Mouse (Mus musculus): Measurements from ENCODE around the gene Slc28a1.

Gene Slc28a1

DNA sequence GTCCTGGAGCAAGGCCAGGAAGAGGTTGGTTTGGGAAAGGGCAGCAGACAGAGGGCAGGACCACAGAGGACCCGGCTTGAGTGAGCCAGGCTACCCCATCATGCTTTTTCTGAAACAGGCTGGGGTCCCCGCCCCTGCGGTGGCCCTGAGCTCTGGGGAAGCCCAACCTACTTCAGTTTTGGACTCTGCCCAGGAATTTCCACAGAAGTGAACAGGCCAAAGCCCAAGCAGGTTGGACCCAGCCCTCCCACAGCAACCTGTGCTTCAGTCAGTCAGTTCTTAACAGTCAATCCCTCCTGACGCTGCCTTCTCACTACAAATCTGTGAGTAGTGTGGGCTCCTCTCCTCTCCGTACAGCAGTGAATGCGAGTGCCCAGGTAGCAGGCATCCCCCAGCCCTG, at the start of gene Slc28a1:
Gene Slc28a1, plus strand, starts transcription at position 245 of the 400 bp plus-strand sequence.
- no peak for DNase-seq (ENCODE audit: low spot score)

- DNase-seq (ENCODE audit: low spot score) = no peak
These were observed 47.9 kb upstream of the Slc28a1 start for GRCm38 (mm10) chr7:81066714-81067113.

DNA sequence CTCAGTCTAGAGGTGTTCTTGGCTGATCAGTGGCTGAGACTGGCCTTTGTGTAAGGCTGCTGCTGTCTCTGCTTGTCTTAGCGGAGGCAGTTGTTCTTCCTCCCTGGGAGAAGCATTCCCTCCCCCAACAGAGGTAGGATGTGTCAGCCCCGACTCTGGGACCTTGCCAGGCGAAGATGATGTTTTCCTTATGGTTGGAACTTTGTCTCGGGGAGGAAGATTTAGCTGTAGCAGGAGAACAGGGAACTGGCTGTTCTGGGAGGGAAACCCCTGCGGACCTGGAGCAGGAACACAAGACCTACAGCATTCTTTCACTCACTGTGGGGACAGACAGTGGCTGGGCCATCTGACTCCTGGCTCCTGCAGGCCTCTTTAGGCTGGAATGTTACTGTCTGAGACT, 42.1 kb upstream of the Slc28a1 start:
- DNase-seq (ENCODE audit: low spot score) = no peak

- no peak for DNase-seq (ENCODE audit: low spot score)
These were observed 41.3 kb upstream of the Slc28a1 start for GRCm38 (mm10) chr7:81073273-81073672.

DNA sequence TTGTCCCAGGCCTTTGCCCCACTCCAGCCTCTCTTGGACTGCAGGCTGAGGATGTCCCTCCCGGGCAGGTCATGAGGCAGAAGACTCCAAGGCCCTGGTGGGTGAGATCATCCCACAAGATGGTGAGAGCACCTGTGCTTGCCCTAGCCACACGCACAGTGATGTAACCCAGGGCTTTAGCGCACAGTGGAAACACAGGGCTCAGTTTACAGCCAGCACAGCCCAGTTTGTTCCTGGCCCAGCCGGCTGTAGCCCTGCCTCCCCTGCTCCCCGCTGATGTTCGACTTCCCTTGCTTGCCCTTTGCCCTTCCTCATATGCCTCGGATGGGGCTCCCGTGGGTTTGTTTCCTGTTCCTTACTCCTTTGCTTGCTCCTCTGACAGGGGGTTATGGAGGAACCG, 40.1 kb upstream of the Slc28a1 start:
- no peak for DNase-seq (ENCODE audit: low spot score)

DNA sequence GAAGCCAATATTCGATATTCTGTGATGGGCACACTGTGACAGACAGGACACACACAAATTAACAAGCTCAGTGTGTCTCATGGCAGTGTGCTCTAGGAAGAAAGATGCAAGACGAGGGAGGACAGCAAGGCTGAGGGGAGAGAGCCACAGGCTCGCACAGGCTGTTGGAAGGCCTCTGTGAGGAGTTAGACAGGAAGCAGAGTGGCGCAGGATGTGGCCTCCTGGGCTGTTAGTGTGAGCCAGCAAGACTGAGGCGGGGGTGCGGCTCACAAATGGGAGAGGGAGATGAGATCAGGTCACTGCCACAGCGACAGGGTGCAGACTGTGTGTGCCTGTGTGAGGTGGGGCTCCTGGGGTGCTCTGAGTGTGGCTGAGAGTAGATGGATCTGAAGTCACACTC, 39.3 kb upstream of the Slc28a1 start:
- no peak for DNase-seq (ENCODE audit: low spot score)

GRCm38 (mm10) chr7:81075732-81076131, 38.9 kb upstream of the Slc28a1 start:
- DNase-seq (ENCODE audit: low spot score) = no peak

DNA sequence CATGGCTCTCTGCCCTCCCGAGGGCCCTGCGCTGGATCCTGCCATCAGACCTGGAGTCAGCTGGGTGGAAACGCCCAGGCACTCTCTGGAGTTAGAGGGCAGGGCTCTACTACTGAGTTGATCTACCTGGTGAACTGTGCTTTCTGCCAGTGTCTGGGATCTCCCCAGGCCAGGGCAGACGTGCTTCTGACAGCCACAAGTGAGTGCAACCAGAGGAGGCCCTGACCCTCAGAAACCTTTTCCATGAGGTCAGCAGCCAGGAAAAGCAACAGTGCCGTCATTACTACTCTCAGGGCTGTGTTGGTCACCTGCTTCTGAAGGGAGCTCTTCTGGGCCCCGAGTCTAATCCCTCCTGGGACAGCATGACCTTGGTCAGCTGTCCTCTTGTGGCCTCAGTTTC, 37.6 kb upstream of the Slc28a1 start:
- no peak for DNase-seq (ENCODE audit: low spot score)

GRCm38 (mm10) chr7:81078740-81079139, 35.9 kb upstream of the Slc28a1 start:
- DNase-seq (ENCODE audit: low spot score) = no peak

GRCm38 (mm10) chr7:81093420-81093965, 21.1 kb upstream of the Slc28a1 start:
- no peak for DNase-seq (ENCODE audit: low spot score)

- DNase-seq (ENCODE audit: low spot score) = no peak
These were observed 20.4 kb upstream of the Slc28a1 start for GRCm38 (mm10) chr7:81094104-81094757.

GRCm38 (mm10) chr7:81100341-81100740, 14.3 kb upstream of the Slc28a1 start:
- no peak for DNase-seq (ENCODE audit: low spot score)

DNA sequence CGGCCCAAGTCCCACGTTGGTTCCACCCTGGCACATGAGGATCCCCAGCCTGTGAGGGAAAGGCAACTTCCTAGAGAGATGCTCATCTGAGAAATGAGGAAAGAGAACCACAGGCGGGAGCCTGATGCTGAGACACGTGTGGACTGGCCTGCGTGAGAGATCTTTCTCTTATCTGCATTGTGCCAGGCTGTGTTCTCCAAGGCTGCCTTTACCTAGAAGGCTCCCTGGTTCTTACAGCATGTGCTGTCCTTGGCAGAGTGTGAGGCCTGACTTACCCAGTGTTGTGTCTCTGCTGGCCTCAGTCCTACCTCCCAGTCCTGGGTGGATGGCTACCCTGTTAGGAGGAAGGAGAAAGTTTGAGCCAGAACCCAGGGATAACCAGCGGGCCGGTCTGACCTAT, 11.7 kb upstream of the Slc28a1 start:
- DNase-seq (ENCODE audit: low spot score) = no peak

- DNase-seq (ENCODE audit: low spot score) = no peak
These were observed 9.1 kb upstream of the Slc28a1 start for GRCm38 (mm10) chr7:81105525-81105924.

DNA sequence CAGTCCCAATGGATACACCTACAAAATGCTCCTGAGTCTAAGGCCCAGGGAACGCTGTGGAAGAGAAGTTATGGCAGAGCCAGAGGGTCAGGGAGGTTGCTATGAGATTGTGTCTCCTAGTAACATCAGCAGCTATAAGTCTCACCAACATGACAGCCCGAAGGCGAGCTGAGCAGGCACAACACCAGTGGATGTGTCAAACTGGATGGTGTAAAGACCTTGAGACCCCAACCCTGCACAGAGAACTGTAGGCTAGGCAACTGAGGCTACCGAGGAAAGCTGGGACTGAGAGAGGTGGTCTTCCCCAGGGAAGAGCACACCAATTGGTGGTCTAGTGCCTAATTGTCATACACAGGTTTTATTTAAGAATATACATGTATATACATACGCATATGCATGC, 6.4 kb upstream of the Slc28a1 start:
- no peak for DNase-seq (ENCODE audit: low spot score)

GRCm38 (mm10) chr7:81109717-81110651, 4.6 kb upstream of the Slc28a1 start:
- DNase-seq (ENCODE audit: low spot score) = no peak

- no peak for DNase-seq (ENCODE audit: low spot score)
These were observed 3.8 kb upstream of the Slc28a1 start for GRCm38 (mm10) chr7:81110791-81111190.

DNA sequence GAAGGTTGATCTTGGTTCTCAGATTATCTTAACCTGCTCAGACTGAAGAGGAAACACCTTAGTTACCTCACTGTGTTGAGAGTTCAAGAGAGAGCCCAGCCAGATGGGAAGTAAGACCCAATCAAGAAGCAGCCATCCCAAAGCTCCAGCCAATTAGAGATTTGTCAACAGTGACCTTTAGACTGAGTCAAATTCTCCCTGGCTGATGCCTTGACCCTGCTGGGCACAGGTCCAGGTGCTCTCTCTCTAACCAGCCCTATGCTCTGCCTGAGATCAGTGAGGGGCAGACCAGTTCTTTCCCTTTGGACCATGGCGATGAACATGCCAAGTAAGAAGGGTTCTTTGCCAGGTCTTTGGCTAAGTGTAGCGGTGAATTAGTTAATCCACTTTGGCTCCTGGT, 2.9 kb upstream of the Slc28a1 start:
- DNase-seq (ENCODE audit: low spot score) = no peak

GRCm38 (mm10) chr7:81112686-81113360, 1.8 kb upstream of the Slc28a1 start:
- no peak for DNase-seq (ENCODE audit: low spot score)

DNA sequence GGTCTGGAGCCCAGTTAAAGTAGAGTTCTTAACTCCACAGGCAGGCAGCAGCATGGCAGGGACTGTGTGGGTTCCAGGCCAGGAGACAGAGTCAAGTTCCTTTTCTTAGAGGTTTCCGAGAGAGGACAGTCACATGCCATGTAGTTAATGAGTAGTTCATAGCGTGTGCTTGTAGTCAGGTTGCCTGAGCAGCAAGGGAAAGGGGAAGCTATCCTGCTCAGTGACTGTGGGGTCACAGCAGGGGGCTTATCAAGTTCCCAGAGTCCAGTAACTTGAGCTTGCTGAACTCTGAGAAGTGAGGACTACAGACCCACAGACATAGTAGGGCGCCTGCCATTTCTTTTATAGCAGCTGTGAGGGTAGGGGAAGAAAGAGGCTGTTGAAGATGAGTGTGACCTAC, 6.5 kb downstream of the Slc28a1 start:
- DNase-seq (ENCODE audit: low spot score) = no peak

DNA sequence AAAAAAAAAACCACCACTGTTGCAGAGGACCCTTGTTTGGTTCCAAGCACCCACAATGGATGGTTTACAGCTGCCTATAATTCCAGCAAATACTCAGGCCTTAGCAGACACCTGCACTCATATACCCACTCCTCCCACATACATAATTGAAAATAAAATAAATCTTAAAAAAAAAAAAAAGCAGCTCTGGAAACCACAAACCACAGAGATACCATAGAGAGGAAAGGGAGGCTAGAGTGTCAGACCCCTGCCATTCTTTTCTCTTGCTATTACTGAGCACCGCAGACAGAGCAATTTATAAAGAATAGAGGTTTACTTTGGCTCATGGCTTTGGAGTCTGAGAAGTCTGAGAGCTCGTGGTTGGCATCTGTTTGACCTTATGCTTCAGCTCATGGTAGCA, 8.2 kb downstream of the Slc28a1 start:
- DNase-seq (ENCODE audit: low spot score) = no peak

GRCm38 (mm10) chr7:81123553-81123952, 9.0 kb downstream of the Slc28a1 start:
- DNase-seq (ENCODE audit: low spot score) = no peak

DNA sequence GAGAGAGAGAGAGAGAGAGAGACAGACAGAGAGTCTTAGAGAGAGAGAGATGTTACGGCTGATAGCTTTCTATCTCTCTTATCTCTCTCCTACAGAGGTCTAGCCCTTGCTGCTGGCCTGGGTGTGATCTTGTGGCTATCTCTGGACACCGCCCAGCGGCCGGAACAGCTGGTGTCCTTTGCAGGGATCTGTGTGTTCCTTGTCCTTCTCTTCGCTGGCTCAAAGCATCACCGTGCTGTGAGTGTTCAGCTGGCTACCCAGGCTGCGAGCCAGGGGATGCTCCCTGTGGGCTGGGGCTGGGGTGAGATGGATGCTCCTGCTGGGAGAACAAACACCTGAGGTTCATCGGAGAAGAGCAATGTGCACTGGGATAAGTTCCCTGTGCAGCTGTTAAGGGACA, 10.2 kb downstream of the Slc28a1 start:
- DNase-seq (ENCODE audit: low spot score) = no peak
